Mouse (Mus musculus) heart, adult 2 months (tissue): ENCODE results near the gene Ankrd13d. TPM values are rescaled to one million over a fixed set of nuclear protein-coding genes. Genes with fewer than 3 reads are reported as not detected.

Experiments used
- DNase-seq, 2 experiments: peaks; one replicate each; pipeline ENCODE4 v3.0.0; 2021
- H3K27ac ChIP-seq: fragments of 200-600 bp; 2 replicates; pipeline ENCODE4 v1.8.1; 2022
- H3K27me3 ChIP-seq: fragments of 200-500 bp; 2 replicates; pipeline ENCODE4 v1.6.1; 2012; ENCODE audit warnings: mild to moderate bottlenecking, low read length, inconsistent platforms, mixed read lengths; ENCODE audit not compliant: control insufficient read depth, insufficient read depth
- H3K36me3 ChIP-seq: fragments of 200-500 bp; 2 replicates; pipeline ENCODE4 v1.6.1; 2012; ENCODE audit warnings: low read length, inconsistent platforms; ENCODE audit not compliant: control insufficient read depth, insufficient read depth
- H3K4me1 ChIP-seq: fragments of 200-500 bp; 2 replicates; pipeline ENCODE4 v1.6.1; 2011; ENCODE audit warnings: low read length; ENCODE audit not compliant: control insufficient read depth, insufficient read depth
- H3K4me3 ChIP-seq: fragments of 200-600 bp; 2 replicates; pipeline ENCODE4 v1.8.1; 2022
- H3K79me2 ChIP-seq: fragments of 200-500 bp; replicated peaks from 2 replicates; pipeline ENCODE4 v1.6.1; 2012; ENCODE audit warnings: mild to moderate bottlenecking, inconsistent platforms, low read length, moderate library complexity, mixed read lengths; ENCODE audit not compliant: control insufficient read depth, insufficient read depth
- H3K9ac ChIP-seq: fragments of 200-500 bp; 2 replicates; pipeline ENCODE4 v1.6.1; 2012; ENCODE audit warnings: low read depth, mild to moderate bottlenecking, control low read depth, inconsistent platforms, low read length, mixed read lengths
- CTCF ChIP-seq: fragments of 200-600 bp; IDR thresholded peaks from 2 replicates; pipeline ENCODE4 v1.8.1; 2022; ENCODE audit warnings: antibody characterized with exemption, mild to moderate bottlenecking, moderate library complexity
- EP300 ChIP-seq: fragments of 200-500 bp; IDR thresholded peaks from 2 replicates; pipeline ENCODE4 v1.6.1; 2011; ENCODE audit warnings: low read depth, low read length, control low read depth; ENCODE audit not compliant: insufficient read depth
- POLR2A ChIP-seq: fragments of 200-500 bp; IDR thresholded peaks from 2 replicates; pipeline ENCODE4 v1.6.1; 2011; ENCODE audit warnings: mild to moderate bottlenecking, low read depth, low read length, control low read depth; ENCODE audit not compliant: insufficient read depth
- WGBS: fragments of 180-500 bp; shearing (Covaris S2); methylation state at CpG from one replicate; pipeline ENCODE4 v1.1.7; 2018; 5-methylcytosine and 5-hydroxymethylcytosine counted together
- intact Hi-C: fragments of 180-260 bp; cut with DNase I; formaldehyde crosslinking; loops from one replicate; pipeline ENCODE4 v1.15.1; 2025
- microRNA-seq, 2 experiments: library from miRNA; unstranded; fragments of <30 nt; microRNA quantifications; one replicate each; pipeline ENCODE4 v1.2.0; 2021
- polyA plus RNA-seq: library from polyadenylated mRNA; depleted of rRNA; stranded (reverse); fragments of >200 nt; gene quantifications from 2 replicates; pipeline ENCODE4 v1.2.3, GENCODE M21; 2012; rRNA removed
- total RNA-seq, 2 experiments: library from RNA; stranded (reverse); gene quantifications; 2 replicates each; pipeline ENCODE4 v1.2.3; 2021

Gene Ankrd13d
- total and polyA plus RNA-seq, 3 experiments, result 0.34 to 1.4 (median 0.60) TPM

- H3K4me3 ChIP-seq, result no peak overlapping the region
- H3K27ac ChIP-seq, result peak overlapping the region; percentile 28
- intact Hi-C loops, result no loop called here
- H3K9ac ChIP-seq, result no peak overlapping the region
- 36% methylated on average over 14 of the region's 14 CpGs for WGBS
- TF ChIP-seq POLR2A, result no peak
- TF ChIP-seq EP300, result no peak
- no peak for TF ChIP-seq CTCF
- H3K79me2 ChIP-seq, result no peaks in the 10 kb centered on the region
- no peaks in the 10 kb centered on the region for H3K27me3 ChIP-seq
- no peaks in the 10 kb centered on the region for H3K36me3 ChIP-seq
- no peak for DNase-seq
- peaks cover 6% of the 10 kb centered on the region; the same call in 1 of the 2 replicates for H3K4me1 ChIP-seq
These were observed 61.8 kb downstream of the Ankrd13d start for GRCm38 (mm10) chr19:4220957-4221743.

GRCm38 (mm10) chr19:4220416-4220815, 62.5 kb downstream of the Ankrd13d start:
- Histone ChIP-seq H3K27ac (no peak overlapping the region), H3K79me2 (no peaks in the 10 kb centered on the region), H3K9ac (no peak overlapping the region), H3K4me1 (peaks cover 11% of the 10 kb centered on the region), H3K4me3 (no peak overlapping the region), H3K27me3 (no peaks in the 10 kb centered on the region), H3K36me3 (no peaks in the 10 kb centered on the region)
- WGBS, result 43% methylated on average over 4 of the region's 4 CpGs
- no peak for TF ChIP-seq CTCF
- no peak for DNase-seq
- intact Hi-C loops, result no loop called here

Small RNA genes within 50 kb of the gene (microRNA-seq; reads per million reads assigned to microRNA genes)
- gene Mir6985, result 1.2 to 1.7 reads per million in 2 experiments

Other genes with a start within 250 kb of the Ankrd13d start
- 100 to 1,000 TPM; 356 to 371 TPM for gene Gstp1, start 245.2 kb downstream of the Ankrd13d start, total RNA-seq
- 480 and 490 TPM in 2 replicates for gene Gstp1, start 245.2 kb downstream of the Ankrd13d start, polyA plus RNA-seq
- 100 to 1,000 TPM; 121 to 137 TPM for gene Gstp2, start 237.1 kb downstream of the Ankrd13d start, total RNA-seq
- 38.3 and 58.2 TPM in 2 replicates for gene Gstp2, start 237.1 kb downstream of the Ankrd13d start, polyA plus RNA-seq
- gene Gstp3, start 223.6 kb downstream of the Ankrd13d start, total RNA-seq, result not detected
- gene Gstp3, start 223.6 kb downstream of the Ankrd13d start, polyA plus RNA-seq, result 1.1 TPM in 1 of 2 replicates, not detected in the other
- not detected for gene Cabp2, start 201.6 kb downstream of the Ankrd13d start, total RNA-seq
- not detected in 2 replicates for gene Cabp2, start 201.6 kb downstream of the Ankrd13d start, polyA plus RNA-seq
- gene Cdk2ap2, start 186.0 kb downstream of the Ankrd13d start, total RNA-seq, result 10 to 100 TPM; 39.9 to 43.2 TPM
- 81.3 and 85.3 TPM in 2 replicates for gene Cdk2ap2, start 186.0 kb downstream of the Ankrd13d start, polyA plus RNA-seq
- gene Pitpnm1, start 183.1 kb downstream of the Ankrd13d start, total RNA-seq, result 10 to 100 TPM; 18.1 to 19.9 TPM
- 43.6 and 49.9 TPM in 2 replicates for gene Pitpnm1, start 183.1 kb downstream of the Ankrd13d start, polyA plus RNA-seq
- 10 to 100 TPM; 55.1 to 60.6 TPM for gene Aip, start 157.3 kb downstream of the Ankrd13d start, total RNA-seq
- 69.4 and 82.1 TPM in 2 replicates for gene Aip, start 157.3 kb downstream of the Ankrd13d start, polyA plus RNA-seq
- gene Gpr152, start 143.3 kb downstream of the Ankrd13d start, total RNA-seq, result under 1 TPM in 1 of 2 experiments, not detected in 1; 0.05 TPM
- gene Gpr152, start 143.3 kb downstream of the Ankrd13d start, polyA plus RNA-seq, result 0.12 TPM in 2 replicates
- not detected for gene Cabp4, start 139.1 kb downstream of the Ankrd13d start, total RNA-seq
- 0.21 TPM in 1 of 2 replicates, not detected in the other for gene Cabp4, start 139.1 kb downstream of the Ankrd13d start, polyA plus RNA-seq
- 10 to 100 TPM; 43.9 to 45.1 TPM for gene Coro1b, start 134.5 kb downstream of the Ankrd13d start, total RNA-seq
- 83.3 and 95.0 TPM in 2 replicates for gene Coro1b, start 134.5 kb downstream of the Ankrd13d start, polyA plus RNA-seq
- 1 to 10 TPM; 1.1 to 1.7 TPM for gene Ptprcap, start 129.5 kb downstream of the Ankrd13d start, total RNA-seq
- gene Ptprcap, start 129.5 kb downstream of the Ankrd13d start, polyA plus RNA-seq, result 2.2 and 6.4 TPM in 2 replicates
- gene Rps6kb2, start 119.8 kb downstream of the Ankrd13d start, total RNA-seq, result 10 to 100 TPM; 14.7 to 18.2 TPM
- 29.5 and 32.9 TPM in 2 replicates for gene Rps6kb2, start 119.8 kb downstream of the Ankrd13d start, polyA plus RNA-seq
- 10 to 100 TPM; 24.4 to 27.0 TPM for gene Carns1, start 107.7 kb downstream of the Ankrd13d start, total RNA-seq
- 78.0 and 79.1 TPM in 2 replicates for gene Carns1, start 107.7 kb downstream of the Ankrd13d start, polyA plus RNA-seq
- 10 to 100 TPM; 12.4 to 14.4 TPM for gene Tbc1d10c, start 91.9 kb downstream of the Ankrd13d start, total RNA-seq
- 13.7 and 15.8 TPM in 2 replicates for gene Tbc1d10c, start 91.9 kb downstream of the Ankrd13d start, polyA plus RNA-seq
- gene Ppp1ca, start 91.1 kb downstream of the Ankrd13d start, total RNA-seq, result 100 to 1,000 TPM; 272 to 313 TPM
- 406 and 497 TPM in 2 replicates for gene Ppp1ca, start 91.1 kb downstream of the Ankrd13d start, polyA plus RNA-seq
- gene Rad9a, start 81.5 kb downstream of the Ankrd13d start, total RNA-seq, result 1 to 10 TPM; 4.1 to 4.4 TPM
- gene Rad9a, start 81.5 kb downstream of the Ankrd13d start, polyA plus RNA-seq, result 13.5 and 13.9 TPM in 2 replicates
- gene Clcf1, start 68.9 kb downstream of the Ankrd13d start, total RNA-seq, result 1 to 10 TPM in 1 of 2 experiments, under 1 TPM in 1; 0.55 to 1.0 TPM
- 2.8 and 5.4 TPM in 2 replicates for gene Clcf1, start 68.9 kb downstream of the Ankrd13d start, polyA plus RNA-seq
- gene AC109138.7, start 68.8 kb downstream of the Ankrd13d start, total RNA-seq, result not detected
- gene AC109138.7, start 68.8 kb downstream of the Ankrd13d start, polyA plus RNA-seq, result 15.3 TPM in 1 of 2 replicates, not detected in the other
- 10 to 100 TPM in 1 of 2 experiments, 1 to 10 TPM in 1; 9.2 to 12.0 TPM for gene Pold4, start 51.2 kb downstream of the Ankrd13d start, total RNA-seq
- 36.9 and 48.1 TPM in 2 replicates for gene Pold4, start 51.2 kb downstream of the Ankrd13d start, polyA plus RNA-seq
- gene Ssh3, start 14.0 kb downstream of the Ankrd13d start, total RNA-seq, result 1 to 10 TPM; 6.7 to 7.3 TPM
- gene Ssh3, start 14.0 kb downstream of the Ankrd13d start, polyA plus RNA-seq, result 13.7 and 15.9 TPM in 2 replicates
- 10 to 100 TPM; 56.0 to 59.0 TPM for gene Grk2, start 23.1 kb upstream of the Ankrd13d start, total RNA-seq
- gene Grk2, start 23.1 kb upstream of the Ankrd13d start, polyA plus RNA-seq, result 53.6 and 61.3 TPM in 2 replicates
- gene Kdm2a, start 115.1 kb upstream of the Ankrd13d start, total RNA-seq, result 10 to 100 TPM; 36.4 to 38.6 TPM
- 49.7 and 82.9 TPM in 2 replicates for gene Kdm2a, start 115.1 kb upstream of the Ankrd13d start, polyA plus RNA-seq
- gene Rhod, start 156.3 kb upstream of the Ankrd13d start, total RNA-seq, result 1 to 10 TPM; 5.3 to 5.5 TPM
- 8.5 and 9.2 TPM in 2 replicates for gene Rhod, start 156.3 kb upstream of the Ankrd13d start, polyA plus RNA-seq
- 10 to 100 TPM in 1 of 2 experiments, 1 to 10 TPM in 1; 6.9 to 13.2 TPM for gene Syt12, start 194.3 kb upstream of the Ankrd13d start, total RNA-seq
- gene Syt12, start 194.3 kb upstream of the Ankrd13d start, polyA plus RNA-seq, result 1.8 and 3.2 TPM in 2 replicates
- gene 2010003K11Rik, start 215.4 kb upstream of the Ankrd13d start, total RNA-seq, result not detected
- 0.29 and 0.70 TPM in 2 replicates for gene 2010003K11Rik, start 215.4 kb upstream of the Ankrd13d start, polyA plus RNA-seq
- 10 to 100 TPM; 44.8 to 52.5 TPM for gene Pcx, start 227.3 kb upstream of the Ankrd13d start, total RNA-seq
- gene Pcx, start 227.3 kb upstream of the Ankrd13d start, polyA plus RNA-seq, result 25.1 and 39.0 TPM in 2 replicates